Mouse (Mus musculus) lung, adult 2 months (tissue): ENCODE data around the gene Map2k6.

Source experiments
- CTCF ChIP-seq: fragments of 200-500 bp; IDR thresholded peaks from 2 replicates; pipeline ENCODE4 v1.5.1; 2011; ENCODE audit warnings: mild to moderate bottlenecking, low read length, control low read depth; ENCODE audit not compliant: insufficient read depth
- POLR2A ChIP-seq: fragments of 200-500 bp; IDR thresholded peaks from 2 replicates; pipeline ENCODE4 v1.6.1; 2011; ENCODE audit warnings: low read depth, mild to moderate bottlenecking, control low read depth, low read length, borderline replicate concordance; ENCODE audit errors: extremely low read depth

GRCm38 (mm10) chr11:110495323-110496060 lies 96.6 kb downstream of the Map2k6 start:
- TF ChIP-seq CTCF (no peak), POLR2A (no peak)
